Mouse (Mus musculus) embryonic stem cell, embryonic (primary cell): ENCODE measurements at regions not wholly inside any gene's neighbourhood (a gene's known extent, or its start where the extent isn't known, plus 50 kb on each side); places are given as distances from the start of the nearest gene placed in this dataset.
"Not testable (repeated sequence)": the region's sequence is repeated elsewhere in the genome, so short reads cannot be mapped to it uniquely, and the experiment has no call there.

ENCODE experiments used
- CTCF ChIA-PET, 4 experiments: fragments of 300-600 bp in 2 of 4; fragments of 350-600 bp in 2 of 4; sonication (Branson Sonifier 250); formaldehyde crosslinking; loops; one replicate each; lab custom pipeline; 2022; ENCODE audit warnings: inconsistent platforms in 2 of 4; lab: Charles Lee
- POLR2A ChIA-PET, 4 experiments: fragments of 300-600 bp in 2 of 4; fragments of 350-600 bp in 2 of 4; sonication (Branson Sonifier 250); formaldehyde crosslinking; loops; one replicate each; lab custom pipeline; 2022; ENCODE audit warnings: antibody characterized with exemption in 4 of 4, inconsistent platforms in 1 of 4; lab: Charles Lee

GRCm38 (mm10) chr17:49335318-49335717, 92.8 kb upstream of the Mocs1 start:
- CTCF ChIA-PET, result no interaction called here

DNA sequence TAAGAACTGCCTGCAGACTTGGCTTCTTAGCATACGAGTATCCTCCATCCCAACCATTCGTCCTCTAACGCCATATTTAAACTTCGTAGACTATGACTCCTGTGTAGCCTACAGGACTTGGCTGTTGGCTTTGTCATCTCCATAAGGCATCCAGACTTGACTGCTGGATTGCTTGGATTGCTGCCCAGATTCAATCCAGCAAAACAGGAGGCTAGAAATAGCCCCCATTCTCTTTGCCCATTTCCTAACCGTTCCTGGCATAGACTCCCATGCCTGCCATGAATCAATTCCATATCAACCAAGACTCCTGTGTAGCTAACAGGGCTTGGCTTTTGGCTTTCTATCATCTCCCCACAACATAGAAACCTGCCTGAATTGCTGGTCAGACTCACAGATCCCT, 90.3 kb upstream of the Mocs1 start:
- ChIA-PET POLR2A (no interaction called here), CTCF (no interaction called here)

More at GRCm38 (mm10) chr17:49335318-49335717, 92.8 kb upstream of the Mocs1 start:
- POLR2A ChIA-PET, result no interaction called here

- POLR2A ChIA-PET, result no interaction called here
- CTCF ChIA-PET, result interaction anchor here in 1 of 4 experiments (0.6 kb wide), 1 partner anchor 27 kb away, joined by 4 read pairs; no protein-coding TSS in a partner anchor
These were observed 85.5 kb upstream of the Mocs1 start for GRCm38 (mm10) chr17:49342636-49343035.

GRCm38 (mm10) chr17:49346701-49347100, 81.5 kb upstream of the Mocs1 start:
- POLR2A ChIA-PET, result no interaction called here

GRCm38 (mm10) chr17:49349328-49349727, 78.8 kb upstream of the Mocs1 start:
- POLR2A ChIA-PET, result no interaction called here
- CTCF ChIA-PET, result interaction anchor here in 2 of 4 experiments (0.6 to 0.7 kb wide), 2 partner anchors 7 to 142 kb away, joined by 3 read pairs; no protein-coding TSS in a partner anchor

More at GRCm38 (mm10) chr17:49346701-49347100, 81.5 kb upstream of the Mocs1 start:
- CTCF ChIA-PET, result no interaction called here

DNA sequence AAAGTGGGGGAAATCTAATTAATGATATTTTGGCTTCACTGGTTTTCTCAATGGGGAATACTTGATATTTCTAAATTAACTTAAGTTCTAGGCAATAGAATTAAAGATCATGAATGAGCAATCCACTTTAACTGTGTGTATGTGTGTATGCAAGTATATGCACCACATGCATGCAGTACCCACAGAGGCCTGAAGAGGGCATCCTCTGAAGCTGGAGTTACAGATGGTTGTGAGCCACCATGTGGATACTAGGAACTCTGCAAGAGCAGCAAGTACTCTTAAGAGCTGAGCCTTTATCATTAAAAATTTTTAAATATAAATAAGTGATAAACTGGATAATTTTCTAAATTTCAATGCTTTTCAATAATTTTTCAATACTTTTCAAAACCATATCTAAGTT, 69.0 kb upstream of the Mocs1 start:
- CTCF ChIA-PET, result interaction anchor here in 1 of 4 experiments (0.6 kb wide), 1 partner anchor 537 kb away, joined by 3 read pairs; no protein-coding TSS in a partner anchor

GRCm38 (mm10) chr17:49360251-49360650, 67.9 kb upstream of the Mocs1 start:
- CTCF ChIA-PET, result interaction anchor here in 2 of 4 experiments (0.6 to 2.6 kb wide), 2 partner anchors 40 to 119 kb away, joined by 3 to 10 read pairs; no protein-coding TSS in a partner anchor

More for the DNA sequence above, 69.0 kb upstream of the Mocs1 start:
- POLR2A ChIA-PET, result no interaction called here

DNA sequence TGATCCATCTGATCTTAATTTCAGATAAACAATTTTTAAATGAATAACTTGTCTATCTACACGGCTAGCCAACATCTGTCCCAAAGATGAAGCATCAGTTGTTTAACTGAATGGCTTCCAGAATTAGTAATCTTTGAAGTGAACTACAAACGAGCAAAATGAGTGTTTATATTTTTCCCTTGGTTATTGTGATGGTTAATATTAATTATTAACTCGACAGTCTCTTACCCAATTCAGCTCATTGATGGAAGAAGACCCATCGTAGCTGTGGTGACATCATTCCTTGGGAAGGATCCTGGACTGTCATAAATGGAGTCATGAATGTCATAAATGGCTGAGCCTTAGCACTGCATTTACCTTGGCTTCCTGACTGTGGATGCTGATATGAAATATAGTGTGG, 60.4 kb upstream of the Mocs1 start:
- POLR2A ChIA-PET, result no interaction called here
- CTCF ChIA-PET, result interaction anchor here in 1 of 4 experiments (0.6 kb wide), 1 partner anchor 373 kb away, joined by 3 read pairs; no protein-coding TSS in a partner anchor

More at GRCm38 (mm10) chr17:49360251-49360650, 67.9 kb upstream of the Mocs1 start:
- POLR2A ChIA-PET, result not testable (repeated sequence)

GRCm38 (mm10) chr17:49368476-49369269, 59.5 kb upstream of the Mocs1 start:
- CTCF ChIA-PET, result interaction anchor here in 1 of 4 experiments (0.6 kb wide), 1 partner anchor 374 kb away, joined by 3 read pairs; no protein-coding TSS in a partner anchor
- POLR2A ChIA-PET, result no interaction called here

- ChIA-PET CTCF (interaction anchor here in 1 of 4 experiments (0.6 kb wide), 1 partner anchor 897 kb away, joined by 3 read pairs; no protein-coding TSS in a partner anchor), POLR2A (no interaction called here)
These were observed 50.5 kb upstream of the Mocs1 start for GRCm38 (mm10) chr17:49377626-49378025.
